Mouse (Mus musculus) cerebellum, postnatal 10 days (tissue): ENCODE results near the gene Lrig2.
A peak's percentile ranks its signal among the peaks of the same experiment; 100 is the strongest.

Experiments used
- DNase-seq, 2 experiments: peaks; one replicate each; pipeline ENCODE4 v3.0.0; 2021; ENCODE audit warnings: mixed read lengths in 2 of 2

The Lrig2 gene

DNA sequence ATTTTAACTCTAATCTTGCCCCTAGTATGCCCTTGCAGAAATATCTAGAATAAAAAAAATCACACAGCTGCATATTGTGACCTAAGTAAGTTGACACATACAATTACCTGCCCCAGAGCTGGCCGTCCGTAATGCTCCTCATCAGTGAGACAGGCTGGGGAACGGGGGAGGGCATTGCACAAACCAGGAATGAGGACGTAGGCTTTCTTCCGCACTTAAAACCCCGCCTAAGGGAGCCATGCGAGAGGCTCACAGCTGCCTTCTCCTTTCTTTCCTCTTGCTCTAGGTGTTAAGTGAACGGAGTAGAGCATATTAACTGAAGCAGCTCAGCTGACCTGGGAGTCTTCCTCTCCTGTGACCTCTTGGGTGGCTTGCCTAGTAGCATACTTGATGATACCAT lies 149.9 kb downstream of the Lrig2 start:
- no peak for DNase-seq

DNA sequence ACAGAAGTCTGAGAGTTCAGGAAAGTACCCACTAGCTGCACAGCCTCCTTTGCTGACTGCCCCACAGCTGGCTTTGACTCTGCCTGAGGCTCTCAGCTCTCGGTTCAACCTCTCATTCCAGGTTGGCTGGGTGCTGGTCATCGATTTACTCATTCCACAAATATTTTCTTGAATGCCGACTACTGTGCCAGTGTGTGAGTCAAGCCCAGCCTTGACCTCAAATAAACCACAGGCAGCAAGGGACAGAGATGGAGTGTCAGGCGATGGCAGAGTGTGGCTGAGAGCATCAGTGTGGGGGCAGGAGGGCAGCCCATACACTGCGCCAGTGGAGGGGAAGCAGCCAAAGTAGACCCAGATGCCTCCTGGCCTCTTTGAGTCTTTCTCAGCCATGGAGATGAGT lies 151.4 kb downstream of the Lrig2 start:
- DNase-seq, result no peak

DNA sequence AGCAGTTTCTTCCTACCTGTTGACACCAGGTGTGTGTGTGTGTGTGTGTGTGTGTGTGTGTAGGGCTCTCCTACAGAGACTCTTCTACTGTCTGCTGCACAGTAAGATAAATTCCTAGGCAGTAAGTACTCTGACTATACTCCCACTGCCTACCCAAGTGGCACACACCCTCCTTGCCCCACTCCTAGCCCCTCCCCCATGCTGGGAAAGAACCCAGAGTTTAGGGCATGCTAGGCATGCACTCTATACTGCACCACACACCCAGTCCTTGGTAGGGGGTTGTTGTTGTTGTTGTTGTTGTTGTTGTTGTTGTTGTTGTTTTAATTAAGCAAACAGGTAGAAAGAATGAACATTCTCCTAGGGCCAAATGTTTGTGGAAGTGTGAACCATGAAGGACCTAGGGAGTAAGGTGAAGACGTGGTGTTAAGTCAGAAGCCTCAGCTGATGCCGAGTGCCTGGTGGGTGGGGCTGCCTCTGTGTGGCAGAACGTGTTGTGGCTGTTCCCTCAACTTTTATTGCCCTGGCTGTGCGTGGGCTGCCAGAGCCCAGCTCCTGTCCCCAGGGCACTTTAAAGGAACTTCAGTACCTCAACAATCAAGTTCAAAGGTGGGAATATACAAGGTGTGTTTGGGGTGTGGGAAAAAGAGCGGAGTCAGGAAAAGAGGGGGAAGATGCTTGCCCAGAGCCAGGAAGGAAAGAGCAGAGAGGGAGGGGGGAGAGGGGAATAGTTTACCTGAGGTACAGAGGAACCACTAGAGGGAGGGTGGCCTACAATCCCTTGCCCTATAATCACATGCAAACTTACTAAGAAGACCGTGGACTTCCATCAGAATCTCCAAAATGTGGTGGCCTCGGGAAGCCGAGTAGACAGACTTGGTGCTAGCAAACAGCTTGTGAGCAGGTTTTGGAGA lies 152.2 kb downstream of the Lrig2 start:
- no peak for DNase-seq

DNA sequence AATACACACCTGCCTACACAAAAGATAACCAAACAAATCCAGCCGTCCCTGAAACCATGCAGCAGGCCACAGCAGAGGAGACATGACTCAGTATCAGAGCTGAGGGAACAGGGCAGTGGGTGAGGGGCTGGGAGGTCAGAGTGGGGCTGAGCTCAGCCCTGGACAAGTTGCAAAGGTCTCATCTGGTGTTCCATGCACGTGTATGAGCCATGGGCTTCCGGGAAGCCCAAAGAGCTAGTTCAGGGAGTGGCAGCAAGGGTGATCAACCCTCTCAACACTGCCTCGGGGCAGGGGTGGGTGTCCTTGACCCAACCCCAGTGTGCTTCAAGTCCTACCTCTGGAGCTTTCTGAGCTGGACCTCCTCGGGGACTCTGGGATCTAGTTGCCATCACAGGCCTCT lies 153.0 kb downstream of the Lrig2 start:
- no peak for DNase-seq

DNA sequence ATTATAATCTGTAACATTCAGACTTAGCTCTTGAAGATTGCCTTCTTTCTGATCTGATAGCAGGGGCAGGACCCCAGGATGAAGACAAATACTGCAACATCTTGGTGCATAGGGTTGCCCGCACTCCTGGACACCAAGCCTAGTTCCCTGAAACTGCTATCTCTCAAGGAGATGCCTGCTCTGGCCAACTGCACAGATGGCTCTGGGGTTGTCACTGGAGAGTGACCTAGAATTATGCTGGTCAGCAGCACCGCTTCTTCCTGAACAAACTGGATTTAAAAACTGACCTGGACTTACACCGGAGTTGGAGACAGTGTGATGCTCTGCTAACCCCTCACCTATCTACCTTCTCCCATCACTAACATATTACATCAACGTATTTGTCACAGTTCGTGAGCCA lies 155.6 kb downstream of the Lrig2 start:
- DNase-seq, result peak; percentile 65 to 69

DNA sequence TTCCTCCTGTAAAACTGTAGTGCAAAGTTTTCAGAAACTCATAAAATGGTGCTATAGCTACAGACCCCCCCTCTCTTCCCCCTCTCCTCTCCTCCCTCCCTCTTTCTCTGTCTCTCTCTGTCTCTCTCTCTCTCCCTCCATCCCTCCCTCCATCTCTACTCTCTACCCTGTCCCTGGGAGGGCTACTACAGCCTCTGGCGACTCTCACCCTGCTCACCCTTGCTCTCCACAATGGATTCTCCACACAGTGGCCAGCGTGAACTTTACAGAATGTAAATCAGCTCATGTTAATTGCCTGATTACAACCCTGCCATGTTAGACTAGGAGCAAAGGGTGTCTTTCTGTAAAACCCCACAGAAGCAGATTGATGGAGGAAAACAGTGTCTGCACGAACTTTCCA lies 157.8 kb downstream of the Lrig2 start:
- no peak for DNase-seq

DNA sequence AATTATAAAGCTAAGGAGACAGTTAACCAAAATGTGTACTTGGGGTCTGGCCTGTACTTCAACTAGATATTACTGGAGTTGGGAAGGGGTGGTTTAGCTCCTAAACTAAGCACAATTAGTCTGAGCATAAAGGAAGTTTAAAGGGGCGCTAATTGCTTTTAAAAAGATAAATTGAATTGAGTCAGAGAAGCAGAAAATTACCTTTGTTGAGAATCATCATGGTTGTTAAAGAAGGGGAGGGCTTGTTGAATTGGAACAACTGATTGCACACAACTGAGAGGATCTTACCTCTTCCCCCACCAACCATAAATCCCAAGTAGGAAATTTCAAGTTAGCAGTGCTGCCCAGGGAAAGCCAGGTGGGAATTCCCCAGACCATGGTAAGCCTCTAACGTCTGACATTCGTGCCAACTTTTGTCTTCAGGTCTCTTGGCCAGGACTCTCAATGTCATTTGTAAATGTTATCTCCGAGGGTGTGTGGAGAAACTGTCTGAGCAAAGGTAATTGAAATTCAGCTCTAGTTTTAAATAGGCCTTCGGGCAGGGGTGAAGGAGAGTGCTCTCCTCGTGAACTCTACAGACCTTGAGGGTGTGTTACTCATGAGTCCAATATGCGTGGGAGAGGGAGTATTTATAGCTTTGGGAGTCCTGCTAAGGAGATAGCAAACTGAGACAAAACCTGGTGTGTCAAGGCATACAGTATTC lies 159.2 kb downstream of the Lrig2 start:
- no peak for DNase-seq

DNA sequence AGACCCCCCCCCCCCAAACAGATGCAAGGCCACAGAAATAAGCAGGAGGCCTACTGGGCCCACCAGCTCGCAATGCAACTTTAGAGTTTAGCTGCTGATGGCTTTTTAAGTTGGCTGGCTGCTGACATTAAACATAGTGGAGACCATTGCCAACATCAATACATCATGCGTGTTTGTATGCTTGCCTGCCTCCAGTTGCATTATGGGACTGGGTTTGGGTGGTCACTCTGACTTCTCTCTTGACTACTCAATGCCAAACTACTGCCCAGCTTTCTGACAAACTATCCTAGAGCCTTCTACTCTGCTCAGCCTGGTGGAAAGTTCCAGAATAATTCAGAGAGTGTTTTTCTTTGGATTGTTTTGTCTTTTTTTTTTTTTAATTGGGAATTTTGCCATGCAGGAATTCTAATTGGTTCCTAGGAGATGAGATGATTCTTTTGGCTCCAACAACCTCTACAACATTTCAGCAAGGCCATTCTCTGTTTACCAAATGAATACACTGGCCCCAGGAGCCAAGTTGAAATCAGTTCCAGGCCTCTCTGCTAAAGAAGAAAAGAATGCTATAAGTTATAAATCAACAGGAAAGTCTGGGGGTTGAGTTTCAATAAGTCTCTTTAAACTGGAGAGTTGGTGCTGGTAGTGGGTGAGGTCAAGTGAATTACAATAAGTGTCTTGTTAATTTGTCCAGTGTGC lies 161.3 kb downstream of the Lrig2 start:
- DNase-seq, result no peak

DNA sequence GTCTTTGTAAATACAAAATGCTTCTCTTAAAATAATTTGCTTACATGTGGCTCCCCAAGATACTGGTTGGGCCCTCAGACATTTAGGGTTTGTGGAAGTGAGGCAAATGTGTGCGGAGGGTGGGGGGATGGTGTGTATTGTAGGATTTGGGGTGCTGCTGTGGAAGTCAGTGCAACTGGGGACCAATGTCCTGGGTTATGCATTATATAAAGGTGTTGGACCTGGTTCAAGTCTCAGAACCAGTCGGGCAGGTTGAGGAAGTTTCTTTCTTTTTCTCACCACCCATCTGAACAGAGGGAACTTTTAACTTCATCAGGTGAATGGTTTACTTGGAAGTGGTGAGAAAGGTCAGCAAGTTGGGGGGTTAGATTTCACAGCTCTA lies 161.9 kb downstream of the Lrig2 start:
- DNase-seq, result no peak

DNA sequence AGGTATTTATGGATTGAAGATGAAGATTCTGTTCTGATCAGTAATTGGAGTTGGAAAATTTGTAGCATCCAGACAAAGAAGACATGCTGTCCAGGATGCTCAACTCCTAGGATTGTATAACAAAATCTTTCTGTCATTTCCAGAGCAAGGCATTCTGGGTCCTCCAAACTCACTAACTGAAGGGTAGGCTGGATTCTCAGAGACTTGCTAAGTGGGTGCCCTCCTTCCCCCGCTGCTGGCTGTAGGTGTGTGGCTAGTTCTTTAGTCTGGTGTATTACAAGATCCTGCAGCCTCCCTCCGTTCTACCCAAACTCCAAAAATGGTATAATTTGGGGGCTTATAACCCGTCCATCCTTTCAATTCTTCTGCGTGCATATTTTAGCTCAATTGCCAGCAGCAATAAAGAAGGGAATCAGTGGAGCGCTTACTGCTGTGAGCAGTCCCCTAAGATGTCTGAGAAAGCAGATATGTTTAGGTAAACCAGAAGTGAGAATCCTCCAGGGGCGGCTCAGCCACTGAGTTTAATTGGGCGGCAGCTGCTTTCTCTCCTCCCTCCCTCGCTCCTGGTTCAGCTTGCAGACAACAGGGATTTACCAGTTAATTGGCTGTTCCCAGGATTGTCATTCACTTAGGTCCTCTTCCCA lies 162.4 kb downstream of the Lrig2 start:
- no peak for DNase-seq
